Mouse (Mus musculus): ENCODE results near the gene Olah. TPM values are rescaled to one million over a fixed set of nuclear protein-coding genes. Genes with fewer than 3 reads are reported as not detected.
A peak's percentile ranks its signal among the peaks of the same experiment; 100 is the strongest.
"Not testable (repeated sequence)": the region's sequence is repeated elsewhere in the genome, so short reads cannot be mapped to it uniquely, and the experiment has no call there.

Olah gene
- 0.11 and 0.15 TPM in 2 replicates for polyA plus RNA-seq (2015; fragmentation: Nextera tagmentation; extraction: Ambion mirVana)

GRCm38 (mm10) chr2:3397110-3397509 is at the start of gene Olah:
Olah (minus strand) TSS chr2:3397210.
- not testable (repeated sequence) for H3K4me1 ChIP-seq; H3K4me2 ChIP-seq (replicated peaks); ATAC-seq (ENCODE audit: low FRiP score, low read depth); H3K27me3 ChIP-seq; H3K9me3 ChIP-seq; H3K27ac ChIP-seq; H3K4me3 ChIP-seq; H3K9ac ChIP-seq; H3K36me3 ChIP-seq
- WGBS: 60% methylated on average over 10 of the region's 10 CpGs

DNA sequence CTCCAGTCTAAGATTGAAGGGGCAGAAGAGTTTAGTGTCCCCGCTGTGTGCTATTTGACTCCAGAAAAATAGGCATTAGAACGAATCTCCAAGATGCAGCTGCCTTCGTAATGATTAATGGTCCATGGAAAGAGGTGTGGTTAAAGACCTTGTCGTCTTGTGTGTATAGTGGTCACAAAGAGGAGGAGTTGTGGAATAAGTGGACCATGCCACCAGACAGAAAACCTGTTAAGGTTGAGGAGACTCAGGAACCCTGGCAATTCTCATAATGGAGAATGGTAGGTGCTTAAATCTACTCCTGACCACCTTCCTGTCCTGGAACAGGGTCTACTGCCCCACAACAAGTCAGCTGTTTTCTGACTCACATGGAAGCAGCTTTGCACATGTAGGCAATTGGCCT is 49.0 kb upstream of the Olah start:
- Histone ChIP-seq H3K27me3 (no peaks in the 10 kb centered on the region), H3K4me2 (replicated peaks) (no peak overlapping the region), H3K4me1 (peaks cover 10% of the 10 kb centered on the region), H3K9me3 (no peaks in the 10 kb centered on the region), H3K27ac (no peak overlapping the region), H3K36me3 (peaks cover 16% of the 10 kb centered on the region), H3K4me3 (no peak overlapping the region), H3K9ac (no peak overlapping the region)
- ATAC-seq (ENCODE audit: low FRiP score, low read depth): no peak
- 76% methylated on average over 4 of the region's 4 CpGs for WGBS

DNA sequence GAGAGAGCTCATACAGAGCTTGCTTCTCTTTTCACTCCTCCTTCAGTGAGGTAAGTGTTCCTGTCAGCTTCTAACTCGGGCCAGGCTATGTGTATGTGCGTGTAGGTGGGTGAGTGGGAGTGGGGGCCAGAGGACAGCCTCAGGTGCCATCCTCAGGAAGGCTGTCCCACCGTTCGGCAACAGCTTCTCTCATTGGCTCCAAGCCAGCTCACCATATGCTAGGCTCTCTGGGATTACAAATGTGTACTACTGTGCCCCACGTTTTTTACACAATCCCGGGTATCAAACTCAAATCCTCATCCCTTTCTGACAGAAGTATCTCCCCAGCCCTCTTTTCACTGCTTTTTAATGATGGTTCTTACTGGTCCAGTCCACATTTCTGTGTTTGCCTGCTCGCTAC is 47.2 kb upstream of the Olah start:
- H3K9ac ChIP-seq: no peak overlapping the region
- peaks cover 12% of the 10 kb centered on the region for H3K36me3 ChIP-seq
- H3K9me3 ChIP-seq: no peaks in the 10 kb centered on the region
- H3K4me1 ChIP-seq: peaks cover 10% of the 10 kb centered on the region
- H3K4me2 ChIP-seq (replicated peaks): no peak overlapping the region
- no peaks in the 10 kb centered on the region for H3K27me3 ChIP-seq
- ATAC-seq (ENCODE audit: low FRiP score, low read depth): no peak
- H3K27ac ChIP-seq: no peak overlapping the region
- no peak overlapping the region for H3K4me3 ChIP-seq
- WGBS: 71% methylated on average over 7 of the region's 7 CpGs

- H3K27ac ChIP-seq: no peak overlapping the region
- no peaks in the 10 kb centered on the region for H3K9me3 ChIP-seq
- ATAC-seq (ENCODE audit: low FRiP score, low read depth): no peak
- H3K9ac ChIP-seq: no peak overlapping the region
- WGBS: 59% methylated on average over 7 of the region's 7 CpGs
- H3K4me3 ChIP-seq: no peak overlapping the region
- H3K4me1 ChIP-seq: no peaks in the 10 kb centered on the region
- H3K36me3 ChIP-seq: peaks cover 8% of the 10 kb centered on the region
- H3K27me3 ChIP-seq: no peaks in the 10 kb centered on the region
- H3K4me2 ChIP-seq (replicated peaks): no peak overlapping the region
These were observed 40.9 kb upstream of the Olah start for GRCm38 (mm10) chr2:3437956-3438355.

GRCm38 (mm10) chr2:3435369-3436061 is 38.5 kb upstream of the Olah start:
- peaks cover 8% of the 10 kb centered on the region for H3K36me3 ChIP-seq
- no peak overlapping the region for H3K4me2 ChIP-seq (replicated peaks)
- H3K9ac ChIP-seq: no peak overlapping the region
- no peak for ATAC-seq (ENCODE audit: low FRiP score, low read depth)
- 83% methylated on average over 6 of the region's 6 CpGs for WGBS
- H3K4me3 ChIP-seq: no peak overlapping the region
- no peaks in the 10 kb centered on the region for H3K9me3 ChIP-seq
- H3K27ac ChIP-seq: no peak overlapping the region
- H3K4me1 ChIP-seq: no peaks in the 10 kb centered on the region
- no peaks in the 10 kb centered on the region for H3K27me3 ChIP-seq

DNA sequence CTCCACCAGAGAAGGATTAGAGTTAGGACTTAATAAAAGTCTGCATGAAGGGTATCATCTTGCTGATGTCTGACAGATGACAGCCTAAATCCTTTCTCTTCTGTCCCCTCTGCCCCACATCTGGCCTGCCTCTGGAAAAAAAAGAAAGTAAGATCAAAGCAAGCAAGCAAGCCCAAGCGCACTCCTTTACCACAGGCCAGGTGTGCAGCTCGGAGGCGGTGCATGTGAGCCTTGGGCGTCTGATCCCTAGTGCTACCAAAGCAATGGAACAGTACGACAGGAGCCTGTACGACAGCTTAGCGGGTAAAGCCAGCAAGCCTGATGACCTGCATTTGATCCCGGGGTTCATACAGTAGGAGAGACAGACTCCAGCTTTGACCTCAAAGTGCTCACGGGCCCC is 33.9 kb upstream of the Olah start:
- Histone ChIP-seq H3K27me3 (no peaks in the 10 kb centered on the region), H3K4me2 (replicated peaks) (no peak overlapping the region), H3K27ac (no peak overlapping the region), H3K4me3 (no peak overlapping the region), H3K9me3 (no peaks in the 10 kb centered on the region), H3K9ac (no peak overlapping the region), H3K36me3 (no peaks in the 10 kb centered on the region), H3K4me1 (no peaks in the 10 kb centered on the region)
- peak; percentile 15; the same call in 1 of the 2 replicates for ATAC-seq (ENCODE audit: low FRiP score, low read depth)
- WGBS: 57% methylated on average over 9 of the region's 9 CpGs

DNA sequence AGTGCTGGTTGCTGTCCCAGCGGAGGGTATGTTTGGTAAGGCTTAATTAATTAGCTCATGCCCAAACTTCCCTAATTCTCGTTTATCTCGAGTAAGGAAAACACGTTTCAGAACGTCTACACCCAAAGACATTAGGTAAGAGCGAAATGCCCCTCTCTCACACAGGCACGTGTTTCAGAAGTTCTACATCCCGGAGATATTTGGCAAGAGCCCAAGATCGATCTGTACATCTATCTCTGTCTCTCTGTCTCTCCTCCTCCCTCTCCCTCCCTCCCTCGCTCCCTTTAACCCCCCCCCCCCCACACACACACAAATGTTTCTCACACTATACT is 27.5 kb upstream of the Olah start:
- peak overlapping the region; percentile 64 for H3K4me3 ChIP-seq
- H3K9me3 ChIP-seq: no peaks in the 10 kb centered on the region
- WGBS: 12% methylated on average over 10 of the region's 10 CpGs
- H3K36me3 ChIP-seq: no peaks in the 10 kb centered on the region
- peak overlapping the region; percentile 67 for H3K9ac ChIP-seq
- peaks cover 11% of the 10 kb centered on the region for H3K4me1 ChIP-seq
- H3K4me2 ChIP-seq (replicated peaks): peak overlapping the region; percentile 91
- no peaks in the 10 kb centered on the region for H3K27me3 ChIP-seq
- peak; percentile 2; the same call in 1 of the 2 replicates for ATAC-seq (ENCODE audit: low FRiP score, low read depth)
- H3K27ac ChIP-seq: no peak overlapping the region

DNA sequence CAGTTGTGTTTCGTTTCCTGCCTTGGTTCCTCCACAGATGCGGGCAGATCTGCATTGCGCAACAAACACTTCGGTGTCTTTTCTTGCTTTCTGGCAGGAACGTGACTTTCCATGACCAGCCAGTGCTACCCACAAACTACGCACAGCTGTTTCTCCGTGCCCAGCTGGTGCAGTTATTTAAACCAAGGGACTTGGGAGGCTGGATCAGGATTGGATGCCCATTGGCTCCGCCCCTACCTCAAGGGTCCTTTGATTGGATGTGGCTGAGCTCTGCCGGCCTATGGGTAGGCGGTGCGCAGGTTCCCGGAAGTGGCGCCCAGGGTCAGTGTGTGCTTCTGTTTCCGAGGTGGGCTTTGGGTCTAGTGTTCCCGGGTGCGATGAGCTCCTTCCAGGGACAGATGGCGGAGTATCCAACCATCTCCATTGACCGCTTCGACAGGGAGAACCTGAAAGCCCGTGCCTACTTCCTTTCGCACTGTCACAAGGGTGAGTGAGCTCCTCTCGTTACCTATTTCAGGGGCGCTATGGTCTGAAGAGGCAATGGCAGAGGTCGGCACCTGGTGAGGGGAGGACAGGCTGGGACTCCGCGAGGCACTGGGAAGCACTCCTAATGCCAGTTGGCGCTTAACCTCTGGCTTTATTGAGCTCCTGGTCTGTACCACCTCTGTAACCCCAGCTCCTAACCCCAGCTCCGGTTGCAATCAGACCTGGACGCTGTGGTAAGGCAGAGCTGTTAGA is 27.0 kb upstream of the Olah start, which contains the start of gene Dclre1c:
Dclre1c (plus strand) TSS at position 291 of the 738 bp plus-strand sequence.
- ATAC-seq (ENCODE audit: low FRiP score, low read depth): peak; percentile 98
- Histone ChIP-seq H3K27ac (no peak within 1 kb of the TSS), H3K4me1 (peaks cover 11% of the 10 kb centered on the region), H3K27me3 (no peaks in the 10 kb centered on the region), H3K36me3 (no peaks in the 10 kb centered on the region), H3K9me3 (no peaks in the 10 kb centered on the region), H3K4me3 (peak within 1 kb of the TSS; percentile 64), H3K4me2 (replicated peaks) (peak within 1 kb of the TSS; percentile 91), H3K9ac (peak within 1 kb of the TSS; percentile 67)
- WGBS: under 1% methylated on average over 29 of the region's 29 CpGs

DNA sequence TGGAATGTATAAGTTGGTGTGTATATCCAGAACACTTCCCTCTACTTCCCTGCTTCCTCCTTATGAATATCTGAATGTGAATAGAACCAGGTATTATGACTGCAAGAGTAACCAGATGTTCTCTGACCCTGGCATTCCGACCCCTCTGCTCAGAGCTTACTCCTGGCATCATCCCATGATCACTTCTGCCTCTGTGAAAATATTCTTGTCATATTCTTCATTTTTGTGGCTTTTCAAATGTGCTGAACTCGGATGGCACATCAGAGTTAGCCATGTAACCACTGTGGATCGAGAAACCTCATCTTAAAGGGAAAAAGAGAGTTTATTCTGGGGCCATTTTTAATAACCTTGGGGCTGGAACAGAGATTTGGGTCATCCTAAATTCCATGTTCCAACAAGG is 25.5 kb upstream of the Olah start, which contains the start of gene Meig1:
Meig1 (minus strand) TSS at position 101 of the 400 bp plus-strand sequence.
- peak within 1 kb of the TSS; percentile 91; the same call in 1 of the 2 replicates for H3K4me2 ChIP-seq (replicated peaks)
- no peak within 1 kb of the TSS for H3K27ac ChIP-seq
- H3K9ac ChIP-seq: no peak within 1 kb of the TSS
- H3K9me3 ChIP-seq: no peaks in the 10 kb centered on the region
- no peak for ATAC-seq (ENCODE audit: low FRiP score, low read depth)
- WGBS: 75% methylated on average over 3 of the region's 3 CpGs
- H3K36me3 ChIP-seq: no peaks in the 10 kb centered on the region
- peaks cover 16% of the 10 kb centered on the region for H3K4me1 ChIP-seq
- H3K27me3 ChIP-seq: peaks cover 10% of the 10 kb centered on the region
- no peak within 1 kb of the TSS; the same call in 1 of the 2 replicates for H3K4me3 ChIP-seq

DNA sequence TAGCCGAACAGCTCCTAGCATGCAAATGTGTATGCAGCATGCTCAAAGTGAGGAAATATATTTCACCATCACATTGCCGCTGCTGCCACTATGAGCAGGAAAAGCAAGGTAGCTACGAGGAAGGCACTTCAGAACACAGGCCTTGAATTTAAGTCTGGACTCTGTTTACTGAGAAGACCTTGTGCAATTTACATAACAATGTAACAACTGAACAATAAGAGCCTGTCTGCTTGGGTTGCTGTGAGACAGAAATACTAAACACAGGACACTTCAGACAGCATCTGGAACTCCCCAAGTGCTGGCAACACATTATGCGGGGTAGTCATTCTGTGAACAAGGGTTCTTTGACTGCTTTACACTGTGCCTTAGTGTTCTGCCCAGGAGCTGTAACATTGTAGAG is 23.1 kb upstream of the Olah start:
- Histone ChIP-seq H3K4me2 (replicated peaks) (no peak overlapping the region), H3K9ac (no peak overlapping the region), H3K27me3 (peaks cover 25% of the 10 kb centered on the region), H3K27ac (no peak overlapping the region), H3K4me3 (no peak overlapping the region), H3K36me3 (no peaks in the 10 kb centered on the region), H3K4me1 (peaks cover 16% of the 10 kb centered on the region), H3K9me3 (no peaks in the 10 kb centered on the region)
- no peak for ATAC-seq (ENCODE audit: low FRiP score, low read depth)
- WGBS: 72% methylated on average over 4 of the region's 4 CpGs

DNA sequence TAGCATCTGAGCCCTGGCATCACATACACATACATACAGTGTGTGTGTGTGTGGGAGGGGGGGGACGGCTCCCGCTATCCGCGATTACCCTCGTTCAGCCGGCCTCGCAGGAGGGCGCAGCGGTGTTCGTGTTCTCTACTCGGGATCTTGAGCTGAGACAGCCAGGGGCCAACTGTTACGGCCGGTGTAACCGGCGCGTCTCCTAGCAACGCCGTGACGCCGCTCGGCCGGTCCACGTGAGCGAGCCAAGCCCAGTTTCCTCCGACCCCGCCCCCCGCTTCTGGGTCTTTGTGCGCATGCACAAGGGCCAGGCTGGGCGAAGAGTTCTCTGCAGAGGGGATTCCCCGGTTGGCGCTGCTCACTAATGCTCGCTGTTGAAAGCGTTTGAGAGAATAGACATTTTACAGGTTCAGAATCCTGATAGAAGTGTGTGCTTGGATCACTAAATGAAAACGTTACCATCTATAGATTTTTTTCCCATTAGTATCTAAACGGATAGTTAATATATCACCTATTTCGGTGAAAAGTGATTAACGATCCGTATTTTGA is 21.9 kb upstream of the Olah start:
- Histone ChIP-seq H3K4me3 (peak overlapping the region; percentile 58), H3K9ac (peak overlapping the region; percentile 58), H3K9me3 (no peaks in the 10 kb centered on the region), H3K27me3 (peaks cover 25% of the 10 kb centered on the region), H3K4me2 (replicated peaks) (peak overlapping the region; percentile 74), H3K27ac (no peak overlapping the region), H3K4me1 (peaks cover 9% of the 10 kb centered on the region), H3K36me3 (no peaks in the 10 kb centered on the region)
- WGBS: 1% methylated on average over 38 of the region's 38 CpGs
- peak; percentile 96 for ATAC-seq (ENCODE audit: low FRiP score, low read depth)

- Histone ChIP-seq H3K4me3 (no peak overlapping the region), H3K4me2 (replicated peaks) (no peak overlapping the region), H3K27me3 (peaks cover 25% of the 10 kb centered on the region), H3K9ac (no peak overlapping the region), H3K27ac (no peak overlapping the region), H3K9me3 (no peaks in the 10 kb centered on the region), H3K4me1 (peaks cover 4% of the 10 kb centered on the region; the same call in 1 of the 2 replicates), H3K36me3 (no peaks in the 10 kb centered on the region)
- no peak for ATAC-seq (ENCODE audit: low FRiP score, low read depth)
- WGBS: 63% methylated on average over 1 of the region's 1 CpGs
These were observed 18.7 kb upstream of the Olah start for GRCm38 (mm10) chr2:3415676-3416075.

Data from limb, embryonic 13.5 days (tissue).